Mouse (Mus musculus) G1E-ER4 (cell line): ENCODE results near the gene Gm27235. TPM values are rescaled to one million over a fixed set of nuclear protein-coding genes. Genes with fewer than 3 reads are reported as not detected.

ENCODE experiments used
- GATA1 ChIP-seq: IDR thresholded peaks from one replicate; pipeline ENCODE4 v1.8.0; 2012; ENCODE audit warnings: low read length, inconsistent platforms
- polyA plus RNA-seq: library from polyadenylated mRNA; stranded (reverse); fragments of >175 nt; gene quantifications from 2 replicates; pipeline ENCODE4 v1.2.3, GENCODE M21; 2012

The Gm27235 gene
- polyA plus RNA-seq = not detected in 2 replicates

- TF ChIP-seq GATA1 = no peak
These were observed at the start of gene Gm27235, which contains the start of gene D730048I06Rik for GRCm38 (mm10) chr9:35790001-35790400. Gene Gm27235, minus strand, starts transcription at chr9:35790101. Gene D730048I06Rik, minus strand, starts transcription at chr9:35790112.

- TF ChIP-seq GATA1 = no peak
These were observed 8.2 kb upstream of the Gm27235 start for GRCm38 (mm10) chr9:35798146-35798545.

GRCm38 (mm10) chr9:35778009-35778408 is 11.9 kb downstream of the Gm27235 start, which contains the start of gene Gm17727:
Gene Gm17727, minus strand, starts transcription at chr9:35778109.
- TF ChIP-seq GATA1 = no peak

- no peak for TF ChIP-seq GATA1
These were observed 33.1 kb downstream of the Gm27235 start for GRCm38 (mm10) chr9:35756843-35757242.

GRCm38 (mm10) chr9:35740749-35741148 is 49.2 kb downstream of the Gm27235 start, which contains the start of gene Gm17677:
Gene Gm17677, plus strand, starts transcription at chr9:35741049.
- no peak for TF ChIP-seq GATA1

Other genes with a start within 250 kb of the Gm27235 start
- not detected in 2 replicates for gene Ddx25, start 231.6 kb downstream of the Gm27235 start, polyA plus RNA-seq
- 0.92 and 1.4 TPM in 2 replicates for gene Pus3, start 231.5 kb downstream of the Gm27235 start, polyA plus RNA-seq
- gene Pate2, start 219.8 kb downstream of the Gm27235 start, polyA plus RNA-seq = 0.30 and 0.33 TPM in 2 replicates
- 2.4 and 3.0 TPM in 2 replicates for gene Hyls1, start 219.7 kb downstream of the Gm27235 start, polyA plus RNA-seq
- gene Pate4, start 178.2 kb downstream of the Gm27235 start, polyA plus RNA-seq = not detected in 2 replicates
- not detected in 2 replicates for gene Pate3, start 141.9 kb downstream of the Gm27235 start, polyA plus RNA-seq
- gene Pate1, start 102.7 kb downstream of the Gm27235 start, polyA plus RNA-seq = not detected in 2 replicates
- not detected in 2 replicates for gene Gm17677, start 49.1 kb downstream of the Gm27235 start, polyA plus RNA-seq
- gene Gm17727, start 12.0 kb downstream of the Gm27235 start, polyA plus RNA-seq = not detected in 2 replicates
- gene D730048I06Rik, start within 50 bp of the Gm27235 start, polyA plus RNA-seq = not detected in 2 replicates
- gene 9230110F15Rik, start 54.0 kb upstream of the Gm27235 start, polyA plus RNA-seq = not detected in 2 replicates
- not detected in 2 replicates for gene 9230113P08Rik, start 118.3 kb upstream of the Gm27235 start, polyA plus RNA-seq